Mouse (Mus musculus): ENCODE measurements around the gene Gm20662.

The Gm20662 gene

GRCm38 (mm10) chr9:108073141-108073930 lies 77.2 kb downstream of the Gm20662 start:
- intact Hi-C loops (cut with DNase I): no loop called here

- intact Hi-C loops (cut with DNase I): no loop called here
These were observed 84.0 kb downstream of the Gm20662 start, which contains the start of gene Mst1 for GRCm38 (mm10) chr9:108080168-108080567. Gene Mst1, plus strand, starts transcription at chr9:108080436.

- intact Hi-C loops (cut with DNase I): no loop called here
These were observed 86.4 kb downstream of the Gm20662 start for GRCm38 (mm10) chr9:108082549-108082948.

GRCm38 (mm10) chr9:108082988-108083431 lies 86.9 kb downstream of the Gm20662 start, which contains the start of gene Rnf123:
Gene Rnf123, minus strand, starts transcription at chr9:108083346.
- intact Hi-C loops (cut with DNase I): no loop called here

- intact Hi-C loops (cut with DNase I): no loop called here
These were observed 87.4 kb downstream of the Gm20662 start for GRCm38 (mm10) chr9:108083561-108083960.

GRCm38 (mm10) chr9:108085261-108085660 lies 89.1 kb downstream of the Gm20662 start:
- intact Hi-C loops (cut with DNase I): no loop called here

- intact Hi-C loops (cut with DNase I): no loop called here
These were observed 94.5 kb downstream of the Gm20662 start for GRCm38 (mm10) chr9:108090611-108091120.

- intact Hi-C loops (cut with DNase I): no loop called here
These were observed 97.4 kb downstream of the Gm20662 start for GRCm38 (mm10) chr9:108093586-108093985.

GRCm38 (mm10) chr9:108094184-108094941 lies 98.2 kb downstream of the Gm20662 start, which contains the start of gene Apeh:
Gene Apeh, minus strand, starts transcription at chr9:108094606.
- intact Hi-C loops (cut with DNase I): loop anchor here (2.0 kb wide), 1 partner anchor 44 kb away; no protein-coding TSS in a partner anchor

Small RNAs within 50 kb of the gene (microRNA-seq; reads per million reads assigned to microRNA genes)
- 0 reads per million in 2 experiments for gene Mir7088

Data from adrenal gland (tissue).